Mouse (Mus musculus): ENCODE data around the gene Rps10.

- TF ChIP-seq CTCF (IDR thresholded peaks at IDR 0.05; ENCODE audit: insufficient read depth, low read depth, low read length) (no peak), POLR2A (IDR thresholded peaks at IDR 0.05; ENCODE audit: insufficient read depth, low read depth, low read length) (no peak)
Measured at GRCm38 (mm10) chr17:27628376-27628775, 8.1 kb downstream of the Rps10 start.

All from olfactory bulb, adult 2 months (tissue).